Mouse (Mus musculus) layer of hippocampus, adult 11-12 months (tissue): ENCODE results near the gene Elk4.

Source experiments
- DNase-seq: peaks from one replicate; pipeline ENCODE4 v3.0.0; 2022; ENCODE audit warnings: low spot score

Gene Elk4

DNA sequence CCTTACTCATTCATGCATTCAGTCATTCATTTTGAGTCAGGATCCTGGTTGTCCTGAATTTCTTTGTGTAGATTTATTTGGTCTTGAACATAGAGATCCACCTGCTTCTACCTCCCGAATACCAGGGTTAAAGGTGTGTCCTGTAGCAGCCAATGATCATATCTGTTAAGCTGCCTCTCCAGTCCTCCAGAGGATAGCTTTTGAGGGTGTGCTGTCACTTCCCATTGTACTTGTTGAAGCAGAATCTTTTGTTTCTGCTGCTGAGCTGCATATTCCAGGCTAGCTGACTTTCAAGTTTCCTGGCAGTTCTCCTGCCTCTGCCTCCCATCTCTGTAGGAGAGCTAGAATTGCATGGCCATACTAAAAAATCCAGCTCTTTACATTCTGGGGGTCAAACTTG is 9.3 kb downstream of the Elk4 start:
- DNase-seq: no peak

DNA sequence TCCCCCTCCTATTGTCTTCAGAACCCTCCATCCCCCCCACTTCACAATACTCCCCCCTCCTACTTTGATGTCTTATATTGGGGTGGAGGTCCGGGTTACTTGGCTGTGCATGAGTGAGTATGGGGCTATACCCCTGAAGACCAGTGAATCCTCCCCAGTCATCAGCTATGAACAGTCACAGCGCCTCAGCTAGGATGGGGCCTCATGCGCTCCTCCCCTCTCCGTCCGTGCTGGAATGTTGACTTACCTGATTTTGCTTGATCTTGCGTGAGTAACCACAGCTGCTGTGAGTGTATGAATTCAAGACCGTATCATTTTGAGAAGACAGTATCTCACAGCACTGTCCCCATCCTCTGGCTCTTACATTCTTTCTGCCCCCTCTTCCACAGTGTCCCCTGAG is 12.5 kb downstream of the Elk4 start:
- DNase-seq: no peak

DNA sequence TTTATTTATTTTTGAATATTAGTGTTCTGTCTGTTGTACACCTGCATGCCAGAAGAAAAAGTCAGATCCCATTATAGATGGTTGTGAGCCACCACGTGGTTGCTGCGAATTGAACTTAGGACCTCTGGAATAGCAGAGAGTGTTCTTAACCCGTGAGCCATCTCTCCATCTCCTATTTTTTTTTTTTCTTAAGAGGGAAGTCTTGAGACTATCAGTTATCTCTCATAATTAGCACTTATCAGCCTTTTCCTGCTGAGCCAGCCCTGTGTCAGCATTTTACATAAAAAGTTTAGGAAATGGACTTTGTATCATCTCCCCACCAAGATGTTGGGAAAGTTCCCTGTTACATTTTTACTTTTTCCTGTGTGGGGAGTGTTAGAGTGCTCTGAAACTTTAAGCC is 14.7 kb downstream of the Elk4 start:
- DNase-seq: no peak

DNA sequence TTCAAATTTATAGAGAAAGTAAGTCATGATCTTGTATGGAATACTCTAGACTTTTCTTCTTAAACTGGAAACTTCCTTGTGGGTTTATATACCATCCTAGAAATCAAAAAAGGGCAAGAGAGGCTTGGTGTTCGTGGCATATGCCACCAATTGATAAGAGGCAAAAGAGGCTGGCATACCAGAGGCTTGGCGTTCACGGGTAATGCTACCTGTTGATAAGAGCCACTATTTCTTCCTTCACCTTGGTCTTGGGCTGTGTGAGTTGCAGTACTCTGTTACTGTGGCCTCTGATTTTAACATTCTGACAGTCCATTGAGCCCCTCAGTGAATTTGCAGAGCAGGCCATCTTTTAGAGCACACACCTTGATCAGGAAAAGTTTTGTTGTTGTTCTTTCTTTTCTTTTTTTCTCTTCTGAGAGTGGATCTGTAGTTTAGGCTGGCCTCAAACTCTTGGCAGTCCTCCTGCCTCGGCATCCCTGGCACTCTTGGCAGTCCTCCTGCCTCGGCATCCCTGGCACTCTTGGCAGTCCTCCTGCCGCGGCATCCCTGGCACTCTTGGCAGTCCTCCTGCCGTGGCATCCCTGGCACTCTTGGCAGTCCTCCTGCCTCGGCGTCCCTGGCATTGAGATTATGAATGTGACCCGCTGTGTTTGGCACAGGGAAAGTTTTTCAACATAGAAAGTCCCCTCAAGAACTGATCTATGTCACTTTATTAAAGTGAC is 19.7 kb downstream of the Elk4 start:
- DNase-seq: no peak

DNA sequence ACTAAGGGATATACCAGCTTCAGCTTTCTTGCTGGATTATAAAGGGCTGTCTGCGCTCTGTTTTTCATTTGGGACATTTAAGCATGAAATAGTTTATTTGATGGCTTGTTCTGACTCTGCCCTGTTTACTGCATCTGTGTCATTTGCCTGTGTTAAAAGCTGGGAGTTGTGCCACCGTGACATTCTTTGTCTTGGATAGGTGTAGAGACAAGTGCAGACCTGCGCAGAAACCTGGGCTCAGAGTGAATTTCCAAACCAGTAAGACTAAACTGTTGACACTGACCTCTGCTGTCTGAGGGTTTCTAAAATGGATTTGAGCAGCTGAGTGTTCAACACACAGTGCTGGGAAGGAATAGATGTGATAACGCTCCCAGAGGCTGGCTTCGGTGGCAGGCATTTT is 20.6 kb downstream of the Elk4 start:
- DNase-seq: no peak

DNA sequence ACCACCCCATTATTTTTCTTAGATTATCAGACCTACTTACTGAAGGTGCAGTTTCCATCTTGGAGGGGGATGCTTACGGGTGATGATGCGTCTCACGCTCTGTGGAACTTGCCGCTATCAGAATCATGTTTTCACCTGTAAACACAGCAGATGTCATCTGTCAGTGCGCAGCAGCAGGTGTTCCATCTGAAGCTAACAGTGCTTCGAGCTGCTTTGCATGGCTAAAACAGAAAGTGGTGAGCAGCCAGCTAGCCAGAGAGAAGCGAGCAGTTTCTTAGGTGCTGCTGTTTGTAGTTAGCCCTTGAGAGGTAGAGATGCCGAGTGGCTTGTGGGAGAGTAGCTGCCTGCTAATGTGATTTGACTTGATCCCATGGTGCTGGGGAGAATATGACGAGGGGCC is 21.0 kb downstream of the Elk4 start:
- DNase-seq: no peak

DNA sequence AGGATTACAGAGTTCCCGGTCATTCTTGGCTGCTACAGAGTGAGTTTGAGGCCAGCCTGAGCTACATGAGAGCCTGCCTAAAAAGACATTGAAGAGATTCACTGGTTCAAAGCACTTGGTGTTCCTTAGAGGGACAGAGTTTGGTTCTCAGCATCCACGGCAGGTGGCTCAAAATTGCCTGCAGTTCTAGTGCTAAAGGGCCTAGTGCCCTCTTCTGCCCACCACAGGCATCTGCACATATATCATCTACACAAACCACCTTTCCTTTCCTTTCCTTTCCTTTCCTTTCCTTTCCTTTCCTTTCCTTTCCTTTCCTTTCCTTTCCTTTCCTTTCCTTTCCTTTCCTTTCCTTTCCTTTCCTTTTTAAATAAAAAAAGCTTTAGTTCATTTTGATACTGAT is 23.2 kb downstream of the Elk4 start:
- no peak for DNase-seq

DNA sequence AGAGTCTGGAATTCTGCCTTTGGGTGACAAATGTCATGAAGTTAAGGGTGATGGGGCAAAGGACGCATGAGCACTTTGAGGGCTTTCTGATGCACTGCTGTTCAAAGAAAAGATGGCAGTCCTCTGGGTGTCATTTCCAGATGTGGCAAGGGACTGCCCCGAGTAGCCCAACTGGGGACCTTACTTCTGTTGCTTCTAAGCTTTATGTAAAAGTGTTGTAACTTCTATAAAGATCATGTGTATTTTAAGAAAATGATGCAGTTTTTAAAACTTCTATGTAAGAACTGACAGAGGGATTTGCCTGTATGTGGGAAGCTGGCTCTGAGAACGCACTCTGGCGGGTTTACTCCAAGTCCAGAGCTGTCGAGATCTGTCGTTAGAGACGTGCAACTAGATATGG is 24.8 kb downstream of the Elk4 start:
- no peak for DNase-seq

DNA sequence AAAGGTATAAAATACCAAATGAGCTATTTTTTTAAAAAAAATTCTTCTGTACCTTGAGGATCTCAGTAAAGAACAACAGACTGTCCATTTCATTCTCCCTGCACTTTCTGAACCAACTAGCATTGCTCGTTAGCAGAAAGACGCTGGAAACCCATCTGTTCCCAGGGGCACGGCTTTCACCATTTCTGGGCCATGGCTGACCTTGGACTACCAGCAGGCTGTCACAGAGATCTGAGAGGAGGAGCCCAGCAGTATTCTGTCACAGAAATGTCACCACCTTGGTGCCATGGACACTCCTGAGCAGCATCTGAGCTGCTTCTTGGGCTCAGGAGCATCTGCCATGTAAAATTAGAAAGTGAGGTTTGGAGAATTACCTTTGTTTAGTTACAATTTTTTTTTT is 30.3 kb downstream of the Elk4 start:
- no peak for DNase-seq

DNA sequence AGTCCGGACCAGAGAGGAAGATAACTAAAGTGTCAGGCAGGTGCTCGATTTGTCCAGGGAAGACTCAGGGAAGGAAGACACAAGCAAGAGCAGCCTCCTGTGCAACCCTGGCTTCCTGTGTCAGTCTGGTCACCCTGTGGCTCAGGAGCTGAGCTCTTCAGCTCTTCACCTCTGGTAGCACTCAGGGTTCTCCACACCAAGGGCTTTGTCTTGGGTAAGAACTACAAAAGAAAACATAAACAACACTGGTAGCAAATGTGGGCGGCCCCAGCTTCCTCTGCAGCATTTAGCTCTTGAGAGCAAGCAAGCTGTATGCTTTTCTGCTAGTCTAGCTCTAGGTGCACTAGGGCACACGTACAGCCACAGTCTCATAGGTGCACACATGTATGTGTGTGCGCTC is 31.3 kb downstream of the Elk4 start:
- no peak for DNase-seq

DNA sequence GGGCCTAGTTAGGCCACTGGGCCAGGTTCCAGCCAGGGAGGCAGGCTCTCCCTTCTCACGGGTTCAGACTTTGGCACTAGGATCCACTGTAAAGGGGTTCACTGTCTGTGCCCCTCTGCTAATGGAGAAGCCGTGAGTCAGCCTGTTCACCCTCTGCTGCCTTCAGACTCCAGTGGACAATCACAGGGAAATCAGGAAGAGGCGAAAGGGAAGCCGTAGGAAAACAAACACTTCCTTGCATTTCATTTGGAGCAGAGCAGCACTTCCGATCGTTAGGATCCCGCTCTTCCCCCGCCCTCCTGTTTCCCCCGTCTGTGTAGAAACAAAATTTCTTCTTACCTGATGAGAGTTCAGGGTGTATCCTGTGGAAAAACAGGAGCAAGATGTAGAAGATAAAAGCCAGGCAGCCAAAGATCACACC is 32.8 kb downstream of the Elk4 start:
- no peak for DNase-seq

DNA sequence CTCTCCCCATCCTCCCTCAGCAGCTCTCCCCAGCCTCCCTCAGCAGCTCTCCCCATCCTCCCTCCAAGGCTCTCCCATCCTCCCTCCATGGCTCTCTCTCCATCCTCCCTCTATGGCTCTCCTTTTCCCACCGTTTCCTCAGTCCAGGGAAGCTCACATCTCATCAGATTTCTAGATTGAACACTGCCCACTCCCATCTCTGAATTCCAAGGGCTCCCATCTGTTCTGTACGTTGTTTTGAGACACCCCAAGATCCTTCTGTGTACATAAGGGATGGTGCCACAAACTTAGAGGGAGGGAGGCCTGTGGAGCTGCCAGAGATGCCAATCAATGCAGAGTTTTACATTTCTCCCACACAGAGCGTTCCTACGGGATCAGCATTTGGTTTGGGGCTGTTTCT is 36.4 kb downstream of the Elk4 start:
- peak; percentile 34 for DNase-seq

DNA sequence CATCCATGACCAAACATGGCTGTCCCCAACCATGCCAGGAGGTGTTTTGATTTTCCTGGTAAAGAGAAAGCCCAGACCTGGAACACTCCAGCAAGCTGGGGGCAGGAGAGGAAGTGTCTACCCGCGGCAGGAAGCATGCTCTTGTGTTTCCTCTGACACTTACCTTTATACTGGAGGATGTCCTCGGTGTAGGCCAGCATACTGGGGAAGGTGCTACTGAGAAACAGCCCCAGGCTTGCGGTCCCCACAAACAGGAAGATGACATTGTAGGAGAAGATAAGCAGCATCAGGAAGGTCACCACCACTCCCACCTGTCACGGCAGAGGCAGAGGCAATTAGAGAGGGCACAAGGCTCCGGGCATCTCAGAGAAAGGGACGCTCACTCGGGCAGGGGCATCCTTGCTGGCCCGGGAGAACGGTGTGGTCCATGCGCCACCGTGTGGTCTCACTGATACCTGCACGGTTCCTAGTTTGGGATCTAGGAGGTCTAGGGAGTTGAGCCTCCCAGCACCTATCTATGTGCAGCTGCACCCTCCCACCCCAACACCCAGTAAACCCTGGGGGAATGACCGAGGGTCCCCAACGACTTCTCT is 38.8 kb downstream of the Elk4 start:
- DNase-seq: peak; percentile 60

DNA sequence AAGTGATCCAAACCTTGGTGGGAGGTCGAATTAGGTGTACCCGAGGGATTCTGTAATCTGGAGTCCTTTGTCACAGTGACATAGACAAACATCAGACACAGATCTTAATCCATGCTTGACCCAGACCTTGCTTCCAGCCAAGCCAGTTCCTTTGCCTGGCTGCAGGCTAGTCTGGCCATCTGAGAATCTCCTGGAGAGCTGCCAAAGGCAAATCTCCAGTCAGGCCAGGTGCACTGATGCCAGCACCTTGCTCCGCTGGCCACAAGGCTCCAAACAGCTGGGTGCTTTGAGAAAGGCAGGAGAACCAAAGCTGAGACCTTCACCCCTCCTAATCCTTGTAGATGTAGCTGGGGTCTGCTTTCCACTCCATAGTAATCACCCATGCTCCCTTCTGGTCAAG is 44.3 kb downstream of the Elk4 start:
- no peak for DNase-seq

DNA sequence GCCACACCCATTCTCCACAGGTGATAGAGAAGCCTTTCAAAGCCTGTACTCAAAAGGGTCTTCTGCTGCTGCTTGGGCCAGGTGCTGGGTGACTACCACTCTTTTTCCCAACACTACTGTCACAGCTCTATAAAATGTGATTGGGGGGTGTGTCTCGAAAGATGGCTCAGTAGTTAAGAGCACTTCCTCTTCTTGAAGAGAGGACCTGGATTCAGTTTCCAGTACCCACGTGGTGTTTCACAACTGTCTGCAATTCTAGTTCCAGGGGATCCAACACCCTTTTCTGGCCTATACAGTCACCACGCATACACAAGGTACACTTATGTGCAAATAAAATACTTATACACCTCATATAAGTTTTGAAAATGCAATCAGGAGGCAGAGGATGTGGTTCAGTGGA is 47.0 kb downstream of the Elk4 start:
- DNase-seq: no peak

DNA sequence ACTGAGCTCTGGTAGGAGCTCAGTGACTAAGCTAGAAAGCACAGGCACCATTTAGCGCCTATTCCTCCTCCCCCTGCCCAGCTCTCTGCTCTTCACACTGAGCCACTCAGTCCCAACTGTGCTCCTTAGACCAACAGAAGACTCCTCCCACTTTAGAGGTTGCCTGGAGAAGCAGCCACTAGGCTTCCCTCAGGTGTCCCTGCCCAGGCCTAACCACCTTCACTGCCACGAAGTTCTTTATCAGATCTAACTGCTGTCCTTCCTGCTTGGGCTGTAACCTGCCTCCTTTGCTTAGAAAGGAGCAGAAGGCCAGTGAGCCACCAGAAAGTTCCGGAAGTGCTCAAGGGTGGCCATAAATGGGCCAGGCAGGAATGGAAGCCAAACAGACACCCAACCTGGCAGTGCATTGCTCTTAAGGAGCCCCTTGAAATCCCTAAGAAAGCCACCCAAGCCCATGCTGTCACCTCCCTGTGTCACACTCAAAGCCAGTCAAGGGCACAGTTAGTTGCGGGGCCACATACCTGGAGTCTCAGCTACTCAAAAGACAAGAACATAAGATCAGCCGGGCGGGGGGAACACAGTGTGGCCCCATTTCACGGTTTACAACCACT is 47.8 kb downstream of the Elk4 start:
- no peak for DNase-seq

DNA sequence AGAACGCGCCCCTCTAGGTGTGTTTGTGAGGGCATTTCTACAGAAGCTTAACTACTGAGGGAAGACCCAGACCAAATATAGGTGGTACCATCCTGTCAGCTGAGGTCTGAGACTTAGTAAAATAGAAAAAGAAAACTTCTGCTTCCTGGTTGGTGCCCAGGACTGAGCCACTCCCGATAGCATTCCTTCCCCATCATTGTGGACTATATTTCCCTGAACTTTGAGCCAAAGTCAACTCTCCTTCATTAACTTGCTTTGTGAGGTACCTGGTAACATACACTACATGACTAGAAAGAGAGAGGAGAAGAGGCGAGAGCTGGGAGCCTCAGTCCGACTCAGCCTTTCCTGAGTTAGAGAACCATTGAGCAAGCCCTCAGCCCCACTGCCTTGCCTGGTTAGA is 51.2 kb downstream of the Elk4 start:
- DNase-seq: no peak

DNA sequence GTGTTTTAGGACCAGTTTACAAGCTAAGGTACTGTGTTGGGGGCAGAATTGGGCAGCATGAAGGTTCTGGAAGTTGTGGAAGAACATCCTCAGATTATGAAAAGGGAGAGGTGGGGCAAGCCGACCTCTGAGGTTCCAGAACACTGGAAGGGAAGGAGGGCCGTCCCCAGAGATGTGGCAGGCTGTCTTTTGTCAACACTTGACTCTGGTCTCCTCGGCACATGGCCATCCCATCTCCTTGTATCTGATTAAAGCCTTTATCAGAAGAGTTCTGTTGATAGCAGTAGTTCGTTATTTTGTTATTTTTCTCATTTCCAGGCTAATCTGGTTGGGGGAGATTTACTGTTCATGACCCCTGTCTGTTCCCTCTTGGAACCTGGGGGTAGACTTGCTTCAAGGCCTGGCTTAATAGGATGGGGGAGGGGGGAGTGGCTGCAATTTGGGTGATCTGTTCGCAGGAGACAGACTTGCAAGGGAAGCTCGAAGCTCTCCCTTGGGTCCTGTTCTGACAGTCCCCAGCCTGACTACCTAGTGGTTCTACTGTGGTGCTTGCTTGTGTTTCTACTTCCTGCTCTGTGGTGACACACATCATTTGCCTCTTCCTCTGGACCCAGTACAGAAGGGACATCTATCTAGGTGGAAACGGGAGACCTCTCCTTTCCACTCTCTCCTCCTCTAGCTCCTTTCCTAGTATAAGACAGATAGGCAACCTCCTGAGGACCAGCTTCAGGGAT is 52.8 kb downstream of the Elk4 start:
- no peak for DNase-seq

DNA sequence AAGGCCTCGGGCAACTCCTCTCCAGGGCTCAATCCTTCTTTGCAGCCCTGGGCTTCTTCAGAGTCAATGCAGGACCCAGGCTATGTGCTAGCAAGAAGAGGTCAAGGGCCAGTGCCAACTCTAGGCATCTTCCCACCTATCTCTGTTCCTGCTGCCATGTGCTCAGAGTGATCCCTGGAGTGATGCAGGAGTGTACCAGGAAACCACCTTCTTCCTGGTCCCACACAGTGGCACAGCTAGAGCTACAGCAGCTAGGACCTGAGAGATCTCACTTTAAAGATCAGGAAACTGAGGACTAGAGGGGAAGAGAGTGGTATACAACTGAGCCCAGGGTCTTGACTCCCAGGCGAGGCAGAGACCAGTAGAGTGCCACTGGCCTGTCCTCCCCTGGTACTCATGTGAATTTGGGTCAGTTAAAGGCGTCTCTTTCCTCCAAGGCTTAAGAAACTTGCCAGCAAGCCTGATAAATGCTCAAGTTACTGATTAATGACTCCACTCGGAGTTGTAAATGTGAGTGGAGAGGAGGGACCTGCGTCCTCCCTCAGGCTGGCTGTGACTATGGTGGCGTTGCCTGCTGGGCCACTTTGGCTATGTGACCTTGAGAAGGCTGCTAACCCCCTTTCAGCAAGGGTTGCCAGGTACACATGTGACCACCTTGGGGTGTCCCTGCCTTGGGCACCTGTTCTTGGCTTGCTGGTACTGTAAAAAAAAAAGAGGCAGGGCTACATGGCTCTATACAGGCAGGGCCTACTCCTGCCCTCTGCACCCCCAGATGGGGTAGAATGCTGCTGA is 54.5 kb downstream of the Elk4 start:
- DNase-seq: no peak

DNA sequence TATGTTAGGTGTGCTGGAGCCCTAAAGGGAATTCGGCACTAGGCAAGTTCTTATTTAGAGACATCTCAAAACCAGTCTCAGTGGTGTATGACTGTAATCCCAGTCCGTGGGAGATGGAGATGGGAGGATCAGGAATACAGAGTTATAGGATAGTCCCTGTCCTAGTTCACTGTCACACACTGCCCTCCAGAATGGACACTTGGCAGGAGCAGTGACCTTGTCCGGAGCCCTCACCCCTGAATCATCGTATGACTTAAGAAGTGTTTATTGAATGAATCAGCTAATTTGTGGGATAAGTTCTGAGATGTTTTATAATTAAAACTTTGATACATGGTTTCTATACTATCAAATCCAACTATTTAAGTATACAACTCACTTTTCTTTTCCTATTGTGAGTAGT is 55.7 kb downstream of the Elk4 start:
- no peak for DNase-seq

DNA sequence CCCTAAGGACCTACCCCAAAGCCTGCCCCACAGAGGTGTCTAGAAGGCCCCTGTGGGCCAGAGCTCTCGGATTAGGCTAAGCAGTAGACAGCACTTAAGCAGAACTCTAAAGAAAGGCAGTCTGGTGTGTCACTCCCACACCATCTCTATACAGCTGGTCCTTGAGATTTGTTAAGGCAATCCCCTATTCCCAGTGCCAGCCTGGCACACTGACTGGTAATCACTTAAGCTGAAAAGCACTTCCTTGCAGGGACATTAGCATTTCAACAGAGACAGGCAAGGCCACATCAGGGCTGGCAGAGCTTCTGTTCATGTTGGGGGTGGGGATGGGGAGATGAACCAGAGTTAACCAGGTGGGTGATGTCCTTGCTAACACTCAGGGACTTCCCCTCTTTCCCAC is 57.6 kb downstream of the Elk4 start:
- DNase-seq: peak; percentile 37

DNA sequence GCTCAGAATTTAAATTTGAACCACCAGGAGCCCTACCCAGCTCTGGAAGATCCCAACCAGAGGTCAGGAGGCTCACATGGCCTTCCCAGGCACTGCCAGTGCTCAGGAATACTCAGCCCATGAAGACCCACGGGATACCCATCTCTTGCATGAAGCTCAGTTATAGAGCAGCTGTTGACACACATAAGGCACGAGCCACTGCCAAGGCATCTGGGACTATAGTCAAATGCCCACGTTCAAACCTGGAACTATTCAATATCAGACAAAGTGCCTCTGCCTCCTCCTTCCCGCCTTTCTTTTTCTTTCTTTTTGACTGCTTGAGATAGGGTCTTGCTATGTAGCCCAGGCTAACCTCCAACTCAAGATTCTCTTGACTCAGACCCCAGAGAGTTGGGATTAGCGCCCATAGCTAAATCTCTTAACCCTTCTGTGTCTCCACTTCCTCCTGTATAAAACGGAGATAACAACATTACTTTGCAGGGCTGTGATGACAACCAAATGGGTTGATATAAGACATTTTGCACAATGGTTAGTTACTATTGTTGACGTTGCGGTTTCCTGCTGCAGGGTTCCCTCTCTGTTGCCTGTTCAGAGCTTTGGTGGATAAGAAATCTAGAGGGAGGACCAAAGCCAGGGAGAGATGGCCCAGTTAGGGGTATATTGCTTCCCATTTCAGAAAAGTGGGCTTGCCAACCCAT is 58.2 kb downstream of the Elk4 start:
- peak; percentile 51 for DNase-seq
